Mouse (Mus musculus) neutrophil, adult 65 days (primary cell): ENCODE measurements around the gene Crisp3. TPM values are rescaled to one million over a fixed set of nuclear protein-coding genes. Genes with fewer than 3 reads are reported as not detected.

Experiments used
- total RNA-seq: library from RNA; stranded (reverse); gene quantifications from 2 replicates; pipeline ENCODE4 v1.2.4, GENCODE M21; 2023

The Crisp3 gene
- not detected in 2 replicates for total RNA-seq

DNA sequence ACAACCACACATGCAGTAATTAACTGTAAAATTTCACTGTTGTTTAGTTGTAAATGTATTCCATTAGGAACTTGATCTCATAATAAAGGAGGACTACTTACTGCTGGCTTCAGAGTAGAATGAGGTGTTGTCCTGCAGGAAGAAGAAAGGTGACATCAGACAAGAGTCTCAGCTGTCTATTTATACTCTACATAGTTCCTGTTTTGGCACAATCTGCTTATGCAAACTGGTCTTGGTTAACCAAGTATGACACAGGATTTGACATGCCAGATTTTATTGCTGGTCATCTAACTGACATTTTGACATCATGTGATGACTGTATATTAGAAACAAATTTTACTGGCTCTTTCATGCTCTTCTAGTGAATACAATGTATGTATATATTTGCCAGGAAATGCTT lies at the start of gene Crisp3:
Gene Crisp3 (minus strand): TSS at position 154 of the 400 bp plus-strand sequence.

DNA sequence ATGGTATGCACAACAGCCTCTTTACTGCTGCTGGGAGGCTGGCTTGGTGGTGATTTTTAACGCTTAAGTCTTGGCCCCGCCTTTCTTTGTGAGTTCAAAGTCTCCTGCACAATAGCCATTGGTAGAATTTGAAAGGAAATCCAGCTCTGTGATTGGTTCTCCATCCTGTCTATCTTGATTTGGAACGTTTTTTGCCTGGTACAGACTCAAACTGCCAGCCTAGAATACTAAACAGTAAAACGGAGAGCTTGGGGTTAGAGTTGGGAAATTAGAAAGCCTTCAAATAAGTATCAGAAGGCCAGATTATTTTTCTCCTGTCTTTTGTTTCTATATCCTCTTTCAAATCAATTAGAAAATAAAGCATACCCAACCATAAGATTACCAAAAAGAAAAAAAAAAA lies 33.5 kb downstream of the Crisp3 start, which contains the start of gene Pgk2:
Gene Pgk2 (minus strand): TSS at position 101 of the 400 bp plus-strand sequence.

Other genes with a start within 250 kb of the Crisp3 start
- gene AC192777.2, start 146.8 kb downstream of the Crisp3 start, total RNA-seq = not detected in 2 replicates
- not detected in 2 replicates for gene Pgk2, start 33.6 kb downstream of the Crisp3 start, total RNA-seq
- gene Crisp1, start 76.9 kb upstream of the Crisp3 start, total RNA-seq = not detected in 2 replicates